Mouse (Mus musculus) forebrain, embryonic 10.5 days (tissue): ENCODE measurements at regions not wholly inside any gene's neighbourhood (a gene's known extent, or its start where the extent isn't known, plus 50 kb on each side); places are given as distances from the start of the nearest gene placed in this dataset.
A peak's percentile ranks its signal among the peaks of the same experiment; 100 is the strongest.

ENCODE experiments used
- DNase-seq: peaks from one replicate; pipeline ENCODE4 v3.0.0-alpha.2; 2017; ENCODE audit warnings: low spot score; ENCODE audit errors: extremely low spot score
- H3K27ac ChIP-seq: fragments of 300-500 bp; sonication (generic); 2 replicates; pipeline ENCODE4 v1.5.1; 2016; ENCODE audit warnings: mild to moderate bottlenecking
- H3K27me3 ChIP-seq: fragments of 300-500 bp; sonication (generic); 2 replicates; pipeline ENCODE4 v1.6.1; 2016; ENCODE audit warnings: mild to moderate bottlenecking; ENCODE audit not compliant: poor library complexity, severe bottlenecking
- H3K36me3 ChIP-seq: fragments of 300-500 bp; sonication (generic); replicated peaks from 2 replicates; pipeline ENCODE4 v1.6.1; 2016; ENCODE audit warnings: mild to moderate bottlenecking, moderate library complexity
- H3K4me1 ChIP-seq: fragments of 300-500 bp; sonication (generic); 2 replicates; pipeline ENCODE4 v1.6.1; 2016
- H3K4me3 ChIP-seq: fragments of 300-500 bp; sonication (generic); 2 replicates; pipeline ENCODE4 v1.5.1; 2016; ENCODE audit warnings: mild to moderate bottlenecking, moderate library complexity
- H3K9me3 ChIP-seq: fragments of 300-500 bp; sonication (generic); 2 replicates; pipeline ENCODE4 v1.6.1; 2016; ENCODE audit warnings: mild to moderate bottlenecking, moderate library complexity
- WGBS: fragments of 180-500 bp; shearing (Covaris S2); methylation state at CpG from one replicate; pipeline ENCODE4 v1.1.7; 2016; 5-methylcytosine and 5-hydroxymethylcytosine counted together

DNA sequence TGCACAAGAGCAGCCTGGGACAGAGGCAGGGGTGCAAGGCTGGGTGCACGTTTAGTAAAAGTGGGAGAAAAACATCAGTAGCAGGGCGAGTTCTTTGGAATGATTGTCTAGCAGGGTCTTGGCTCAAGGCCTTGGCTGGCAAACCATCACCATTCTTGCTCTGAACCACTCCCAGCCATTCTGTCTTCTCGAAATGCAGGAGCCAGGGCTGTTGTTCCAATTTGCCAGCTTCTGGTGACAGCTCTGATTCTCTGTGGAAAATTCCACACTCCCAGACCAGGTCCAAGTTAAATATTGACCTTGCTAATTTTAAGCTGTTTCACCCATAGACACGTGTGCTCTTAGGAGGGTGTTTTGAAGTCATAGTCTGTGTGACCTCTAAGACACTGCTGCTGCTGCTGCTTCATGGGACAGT, 441.2 kb downstream of the Fgf9 start:
- no peaks in the 10 kb centered on the region for H3K27me3 ChIP-seq
- H3K27ac ChIP-seq, result no peak overlapping the region
- no peak for DNase-seq
- no peaks in the 10 kb centered on the region for H3K9me3 ChIP-seq
- WGBS, result 80% methylated on average over 4 of the region's 4 CpGs
- H3K36me3 ChIP-seq, result no peaks in the 10 kb centered on the region
- H3K4me3 ChIP-seq, result no peak overlapping the region
- H3K4me1 ChIP-seq, result peaks cover 4% of the 10 kb centered on the region; the same call in 1 of the 2 replicates

DNA sequence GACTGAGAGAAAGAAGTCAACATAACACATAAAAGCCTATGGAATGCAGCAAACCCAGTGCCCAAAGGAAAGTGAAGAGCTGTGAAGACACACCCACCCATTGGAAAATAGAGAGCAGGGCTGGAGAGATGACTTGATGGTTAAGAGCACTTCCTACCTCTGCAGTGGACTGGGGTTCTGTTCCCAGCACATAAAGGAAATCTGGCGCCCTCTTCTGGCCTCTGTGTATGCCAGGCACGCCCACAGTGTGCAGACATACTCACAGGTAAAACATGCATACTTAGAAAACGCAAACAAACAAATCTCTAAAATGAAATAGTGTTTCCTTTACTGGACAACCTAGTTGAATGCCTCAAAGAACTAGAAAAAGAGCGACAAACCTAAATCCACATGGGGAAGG, 440.4 kb downstream of the Fgf9 start:
- H3K4me3 ChIP-seq, result no peak overlapping the region
- H3K4me1 ChIP-seq, result peaks cover 4% of the 10 kb centered on the region; the same call in 1 of the 2 replicates
- no peaks in the 10 kb centered on the region for H3K36me3 ChIP-seq
- no peak for DNase-seq
- H3K27ac ChIP-seq, result no peak overlapping the region
- no peaks in the 10 kb centered on the region for H3K9me3 ChIP-seq
- H3K27me3 ChIP-seq, result 0 out of 2 replicates have a peak, but pooled peaks cover 1% of the 10 kb centered on the region
- WGBS, result 73% methylated on average over 4 of the region's 4 CpGs

GRCm38 (mm10) chr14:58509106-58509505, 438.8 kb downstream of the Fgf9 start:
- no peak overlapping the region for H3K27ac ChIP-seq
- 85% methylated on average over 4 of the region's 4 CpGs for WGBS
- no peak overlapping the region for H3K4me3 ChIP-seq
- no peaks in the 10 kb centered on the region for H3K9me3 ChIP-seq
- no peaks in the 10 kb centered on the region for H3K36me3 ChIP-seq
- peaks cover 4% of the 10 kb centered on the region; the same call in 1 of the 2 replicates for H3K4me1 ChIP-seq
- no peak for DNase-seq
- 0 out of 2 replicates have a peak, but pooled peaks cover 3% of the 10 kb centered on the region for H3K27me3 ChIP-seq

GRCm38 (mm10) chr14:58506490-58506889, 436.1 kb downstream of the Fgf9 start:
- no peak for DNase-seq
- H3K4me3 ChIP-seq, result no peak overlapping the region
- no peaks in the 10 kb centered on the region for H3K9me3 ChIP-seq
- H3K4me1 ChIP-seq, result peaks cover 4% of the 10 kb centered on the region; the same call in 1 of the 2 replicates
- H3K36me3 ChIP-seq, result no peaks in the 10 kb centered on the region
- H3K27ac ChIP-seq, result no peak overlapping the region
- 92% methylated on average over 3 of the region's 3 CpGs for WGBS
- H3K27me3 ChIP-seq, result 0 out of 2 replicates have a peak, but pooled peaks cover 3% of the 10 kb centered on the region

GRCm38 (mm10) chr14:58505841-58506240, 435.5 kb downstream of the Fgf9 start:
- no peak for DNase-seq
- Histone ChIP-seq H3K27ac (no peak overlapping the region), H3K4me1 (peaks cover 4% of the 10 kb centered on the region; the same call in 1 of the 2 replicates), H3K27me3 (0 out of 2 replicates have a peak, but pooled peaks cover 3% of the 10 kb centered on the region), H3K9me3 (peaks cover 4% of the 10 kb centered on the region; the same call in 1 of the 2 replicates), H3K36me3 (no peaks in the 10 kb centered on the region), H3K4me3 (no peak overlapping the region)

GRCm38 (mm10) chr14:58502890-58503289, 432.5 kb downstream of the Fgf9 start:
- peaks cover 4% of the 10 kb centered on the region; the same call in 1 of the 2 replicates for H3K9me3 ChIP-seq
- H3K4me1 ChIP-seq, result peaks cover 28% of the 10 kb centered on the region
- H3K36me3 ChIP-seq, result no peaks in the 10 kb centered on the region
- no peak overlapping the region for H3K4me3 ChIP-seq
- H3K27me3 ChIP-seq, result peaks cover 11% of the 10 kb centered on the region
- 95% methylated on average over 8 of the region's 8 CpGs for WGBS
- H3K27ac ChIP-seq, result no peak overlapping the region
- DNase-seq, result no peak

GRCm38 (mm10) chr14:58500014-58500413, 429.7 kb downstream of the Fgf9 start:
- Histone ChIP-seq H3K4me3 (no peak overlapping the region; the same call in 1 of the 2 replicates), H3K27ac (peak overlapping the region; percentile 51), H3K9me3 (peaks cover 4% of the 10 kb centered on the region; the same call in 1 of the 2 replicates), H3K27me3 (peaks cover 10% of the 10 kb centered on the region), H3K36me3 (no peaks in the 10 kb centered on the region), H3K4me1 (peaks cover 24% of the 10 kb centered on the region)
- peak; percentile 28 for DNase-seq
- 3% methylated on average over 2 of the region's 2 CpGs for WGBS

GRCm38 (mm10) chr14:58499501-58499900, 429.2 kb downstream of the Fgf9 start:
- Histone ChIP-seq H3K27ac (peak overlapping the region; percentile 51), H3K9me3 (peaks cover 4% of the 10 kb centered on the region; the same call in 1 of the 2 replicates), H3K4me3 (no peak overlapping the region), H3K4me1 (peaks cover 24% of the 10 kb centered on the region), H3K27me3 (peaks cover 10% of the 10 kb centered on the region), H3K36me3 (no peaks in the 10 kb centered on the region)
- no peak for DNase-seq
- 27% methylated on average over 6 of the region's 6 CpGs for WGBS

- DNase-seq, result no peak
- H3K9me3 ChIP-seq, result peaks cover 4% of the 10 kb centered on the region; the same call in 1 of the 2 replicates
- peaks cover 10% of the 10 kb centered on the region for H3K27me3 ChIP-seq
- H3K4me1 ChIP-seq, result peaks cover 24% of the 10 kb centered on the region
- H3K27ac ChIP-seq, result no peak overlapping the region
- H3K4me3 ChIP-seq, result no peak overlapping the region
- no peaks in the 10 kb centered on the region for H3K36me3 ChIP-seq
- 85% methylated on average over 7 of the region's 7 CpGs for WGBS
Measured at GRCm38 (mm10) chr14:58499071-58499470, 428.7 kb downstream of the Fgf9 start.

- H3K4me1 ChIP-seq, result peaks cover 24% of the 10 kb centered on the region
- H3K4me3 ChIP-seq, result no peak overlapping the region
- no peak overlapping the region for H3K27ac ChIP-seq
- DNase-seq, result no peak
- H3K9me3 ChIP-seq, result peaks cover 4% of the 10 kb centered on the region; the same call in 1 of the 2 replicates
- WGBS, result 91% methylated on average over 3 of the region's 3 CpGs
- no peaks in the 10 kb centered on the region for H3K36me3 ChIP-seq
- H3K27me3 ChIP-seq, result peaks cover 10% of the 10 kb centered on the region
Measured at GRCm38 (mm10) chr14:58496902-58497301, 426.6 kb downstream of the Fgf9 start.

DNA sequence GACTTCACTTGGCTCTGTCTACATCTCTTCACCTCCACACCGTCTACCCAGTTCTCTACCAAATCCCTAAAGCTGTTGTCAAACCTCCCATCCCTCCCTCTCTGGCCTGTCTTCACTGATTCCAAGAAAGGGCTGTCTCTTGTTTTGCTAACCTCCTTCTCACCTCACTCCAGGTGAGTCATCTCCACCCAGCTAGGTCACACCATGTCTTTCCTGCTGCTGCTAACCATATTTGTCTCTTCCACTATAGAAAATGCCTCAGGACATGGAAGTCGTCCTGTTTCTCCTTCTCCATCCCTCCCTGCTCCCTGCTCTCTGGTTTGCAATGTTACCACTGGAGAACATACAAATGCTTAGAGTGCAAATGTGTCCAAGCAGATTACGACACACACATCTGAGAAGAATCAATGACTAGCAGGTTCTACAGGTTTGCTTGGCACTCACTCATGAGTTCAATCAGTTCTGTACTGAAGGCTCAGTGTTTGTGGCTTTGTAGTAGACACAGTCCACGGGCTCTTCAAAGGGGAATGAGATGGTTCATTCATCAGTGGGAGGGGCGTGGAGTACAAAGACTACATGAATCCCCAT, 424.1 kb downstream of the Fgf9 start:
- H3K27ac ChIP-seq, result no peak overlapping the region
- no peak for DNase-seq
- H3K27me3 ChIP-seq, result peaks cover 10% of the 10 kb centered on the region
- H3K36me3 ChIP-seq, result no peaks in the 10 kb centered on the region
- 83% methylated on average over 5 of the region's 5 CpGs for WGBS
- H3K4me1 ChIP-seq, result peaks cover 11% of the 10 kb centered on the region
- H3K4me3 ChIP-seq, result no peak overlapping the region
- no peaks in the 10 kb centered on the region for H3K9me3 ChIP-seq

DNA sequence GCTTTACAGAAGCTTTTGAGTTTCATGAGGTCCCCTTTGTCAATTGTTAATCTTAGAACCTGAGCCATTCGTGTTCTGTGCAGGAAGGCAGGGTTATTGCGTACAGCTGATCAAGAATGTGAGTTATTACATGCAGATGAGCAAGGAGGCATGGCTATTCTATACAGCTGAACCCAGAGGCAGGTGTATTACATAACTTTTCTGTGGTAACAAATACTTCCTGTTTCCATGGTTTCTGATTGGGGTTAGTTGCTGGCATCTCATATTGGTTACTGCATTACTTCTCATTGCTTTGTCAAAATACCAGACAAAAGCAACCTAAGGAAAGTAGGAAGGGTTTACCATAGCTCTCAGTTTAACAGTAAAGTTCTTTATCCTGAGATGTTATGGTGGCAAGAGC, 421.8 kb downstream of the Fgf9 start:
- 90% methylated on average over 2 of the region's 2 CpGs for WGBS
- no peak for DNase-seq
- H3K27ac ChIP-seq, result no peak overlapping the region
- no peak overlapping the region for H3K4me3 ChIP-seq
- no peaks in the 10 kb centered on the region for H3K27me3 ChIP-seq
- H3K4me1 ChIP-seq, result no peaks in the 10 kb centered on the region
- H3K9me3 ChIP-seq, result no peaks in the 10 kb centered on the region
- H3K36me3 ChIP-seq, result no peaks in the 10 kb centered on the region

DNA sequence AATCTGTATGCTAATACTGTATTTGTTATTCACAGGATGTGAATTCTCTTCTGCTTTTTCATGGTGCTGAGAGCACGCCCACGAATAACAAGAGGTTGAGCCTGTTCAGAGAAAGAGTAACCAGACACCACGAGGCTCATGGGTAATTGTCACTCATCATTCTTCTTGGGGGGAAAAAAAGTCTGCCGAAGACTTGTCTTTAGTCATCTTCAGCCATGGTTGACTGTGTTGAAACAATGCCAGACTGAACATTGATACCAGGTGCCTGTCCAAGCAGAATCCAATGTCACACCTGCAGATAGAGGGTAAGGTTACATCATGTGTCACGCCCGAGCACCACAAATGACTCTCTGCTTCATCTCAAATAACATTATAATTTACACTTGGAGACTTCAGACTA, 418.5 kb downstream of the Fgf9 start:
- DNase-seq, result no peak
- WGBS, result 89% methylated on average over 6 of the region's 6 CpGs
- no peaks in the 10 kb centered on the region for H3K36me3 ChIP-seq
- no peaks in the 10 kb centered on the region for H3K4me1 ChIP-seq
- H3K4me3 ChIP-seq, result no peak overlapping the region
- H3K27ac ChIP-seq, result no peak overlapping the region
- H3K9me3 ChIP-seq, result no peaks in the 10 kb centered on the region
- H3K27me3 ChIP-seq, result no peaks in the 10 kb centered on the region
